Mouse (Mus musculus) liver, embryonic 14.5 days (tissue): ENCODE measurements around the gene Rapgef1. TPM values are rescaled to one million over a fixed set of nuclear protein-coding genes. Genes with fewer than 3 reads are reported as not detected.

Experiments
- ATAC-seq: fragments of 200-750 bp; cut with Nextera tagmentation; 2 replicates; pipeline ENCODE4 v1.8.0; 2017; ENCODE audit warnings: moderate number of reproducible peaks, mild to moderate bottlenecking, moderate library complexity; ENCODE audit not compliant: insufficient read depth
- DNase-seq, 3 experiments: peaks; one replicate each; pipeline ENCODE4 v3.0.0-alpha.2; 2012 to 2013; ENCODE audit warnings: low read depth in 3 of 3, low spot score in 3 of 3
- H3K27ac ChIP-seq: fragments of 300-500 bp; sonication (generic); 2 replicates; pipeline ENCODE4 v1.5.1; 2014; ENCODE audit warnings: moderate library complexity, mild to moderate bottlenecking, control low read depth, inconsistent platforms
- H3K27me3 ChIP-seq: fragments of 300-500 bp; sonication (generic); 2 replicates; pipeline ENCODE4 v1.6.1; 2014; ENCODE audit warnings: mild to moderate bottlenecking, low read length, moderate library complexity; ENCODE audit not compliant: control insufficient read depth, insufficient read depth
- H3K36me3 ChIP-seq: fragments of 300-500 bp; sonication (generic); replicated peaks from 2 replicates; pipeline ENCODE4 v1.6.1; 2014; ENCODE audit warnings: low read depth; ENCODE audit not compliant: control insufficient read depth, insufficient read depth
- H3K4me1 ChIP-seq, 2 experiments: fragments of 200-500 bp in 1 of 2; fragments of 300-500 bp in 1 of 2; sonication (generic) in 1 of 2; replicated peaks; 2 replicates each; pipeline ENCODE4 v1.6.1; 2012 to 2014; ENCODE audit warnings: antibody characterized with exemption in 1 of 2, inconsistent platforms in 1 of 2, low read length in 1 of 2; ENCODE audit not compliant: control insufficient read depth in 2 of 2, insufficient read depth in 2 of 2
- H3K4me2 ChIP-seq: fragments of 300-500 bp; sonication (generic); 2 replicates; pipeline ENCODE4 v1.6.1; 2014; ENCODE audit warnings: low read depth, mild to moderate bottlenecking, control low read depth, moderate library complexity
- H3K4me3 ChIP-seq, 2 experiments: fragments of 200-500 bp in 1 of 2; fragments of 300-500 bp in 1 of 2; sonication (generic) in 1 of 2; 2 replicates each; pipeline ENCODE4 v1.5.1; 2012 to 2014; ENCODE audit warnings: low read depth in 2 of 2, low read length in 2 of 2, mild to moderate bottlenecking in 2 of 2, control low read depth in 1 of 2, inconsistent platforms in 1 of 2, moderate library complexity in 1 of 2; ENCODE audit not compliant: insufficient read depth in 1 of 2
- H3K9ac ChIP-seq: fragments of 300-500 bp; sonication (generic); replicated peaks from 2 replicates; pipeline ENCODE4 v1.6.1; 2014; ENCODE audit warnings: mild to moderate bottlenecking, control low read depth, moderate library complexity
- H3K9me3 ChIP-seq: fragments of 300-500 bp; sonication (generic); 2 replicates; pipeline ENCODE4 v1.6.1; 2016; ENCODE audit warnings: low read length, mixed read lengths; ENCODE audit not compliant: control insufficient read depth
- CTCF ChIP-seq: IDR thresholded peaks from 2 replicates; pipeline ENCODE4 v1.5.1; 2016; ENCODE audit warnings: antibody characterized with exemption, low read depth, control low read depth
- EP300 ChIP-seq: IDR thresholded peaks from 2 replicates; pipeline ENCODE4 v1.6.1; 2016; ENCODE audit warnings: antibody characterized with exemption, low read depth
- WGBS: fragments of 180-500 bp; shearing (Covaris S2); extraction: QIAGEN DNeasy Blood & Tissue Kit; methylation state at CpG from one replicate; pipeline ENCODE4 v1.1.7; 2014; ENCODE audit not compliant: insufficient replicate concordance; 5-methylcytosine and 5-hydroxymethylcytosine counted together
- polyA plus RNA-seq, 2 experiments: library from polyadenylated mRNA; depleted of rRNA in 1 of 2; stranded (reverse) in 1 of 2; unstranded in 1 of 2; fragments of >200 nt; fragmentation: Nextera tagmentation in 1 of 2; extraction: Ambion mirVana in 1 of 2; gene quantifications; 2 replicates each; pipeline versions ENCODE4 v1.2.1 to v1.2.3; 2012 to 2014

Gene Rapgef1
- polyA plus RNA-seq, 2 experiments = 3.9 to 11.1 TPM

- no peak overlapping the region for H3K4me3 ChIP-seq
- no peaks in the 10 kb centered on the region for H3K4me1 ChIP-seq
- no peak overlapping the region for H3K4me2 ChIP-seq
- no peak for DNase-seq
- H3K36me3 ChIP-seq = peaks cover 6% of the 10 kb centered on the region
- H3K9me3 ChIP-seq = no peaks in the 10 kb centered on the region
- no peak overlapping the region for H3K9ac ChIP-seq
- H3K27me3 ChIP-seq = no peaks in the 10 kb centered on the region
- H3K27ac ChIP-seq = no peak overlapping the region
- ATAC-seq = no peak
- WGBS = 80% methylated on average over 10 of the region's 10 CpGs
- TF ChIP-seq EP300 (no peak), CTCF (no peak)
Observed at GRCm38 (mm10) chr2:29732559-29732958, 113.0 kb downstream of the Rapgef1 start.

GRCm38 (mm10) chr2:29733348-29733747 is 113.8 kb downstream of the Rapgef1 start:
- H3K27ac ChIP-seq = no peak overlapping the region
- no peaks in the 10 kb centered on the region for H3K4me1 ChIP-seq
- peaks cover 6% of the 10 kb centered on the region for H3K36me3 ChIP-seq
- DNase-seq = no peak
- TF ChIP-seq EP300 (no peak), CTCF (no peak)
- no peak for ATAC-seq
- no peaks in the 10 kb centered on the region for H3K9me3 ChIP-seq
- no peak overlapping the region for H3K9ac ChIP-seq
- no peaks in the 10 kb centered on the region for H3K27me3 ChIP-seq
- no peak overlapping the region for H3K4me2 ChIP-seq
- WGBS = 86% methylated on average over 5 of the region's 5 CpGs
- no peak overlapping the region for H3K4me3 ChIP-seq

- no peaks in the 10 kb centered on the region for H3K9me3 ChIP-seq
- no peak overlapping the region for H3K9ac ChIP-seq
- H3K4me3 ChIP-seq = no peak overlapping the region
- H3K4me2 ChIP-seq = no peak overlapping the region
- no peak for ATAC-seq
- H3K4me1 ChIP-seq = no peaks in the 10 kb centered on the region
- WGBS = 75% methylated on average over 12 of the region's 12 CpGs
- TF ChIP-seq CTCF (no peak), EP300 (no peak)
- H3K27me3 ChIP-seq = no peaks in the 10 kb centered on the region
- no peak for DNase-seq
- no peak overlapping the region for H3K27ac ChIP-seq
- H3K36me3 ChIP-seq = peaks cover 6% of the 10 kb centered on the region
Observed at GRCm38 (mm10) chr2:29735708-29736107, 116.2 kb downstream of the Rapgef1 start.

GRCm38 (mm10) chr2:29737209-29737925 is 117.8 kb downstream of the Rapgef1 start:
- Histone ChIP-seq H3K4me2 (no peak overlapping the region), H3K4me1 (no peaks in the 10 kb centered on the region), H3K36me3 (peaks cover 6% of the 10 kb centered on the region; the same call in 1 of the 2 replicates), H3K9ac (no peak overlapping the region), H3K27me3 (no peaks in the 10 kb centered on the region), H3K4me3 (no peak overlapping the region), H3K9me3 (no peaks in the 10 kb centered on the region), H3K27ac (no peak overlapping the region)
- DNase-seq = no peak
- 73% methylated on average over 12 of the region's 12 CpGs for WGBS
- ATAC-seq = no peak; the same call in 1 of the 2 replicates
- TF ChIP-seq EP300 = no peak
- no peak for TF ChIP-seq CTCF

- ATAC-seq = no peak
- Histone ChIP-seq H3K27ac (no peak overlapping the region), H3K4me1 (no peaks in the 10 kb centered on the region), H3K4me2 (no peak overlapping the region), H3K9ac (no peak overlapping the region), H3K27me3 (no peaks in the 10 kb centered on the region), H3K9me3 (no peaks in the 10 kb centered on the region), H3K4me3 (no peak overlapping the region), H3K36me3 (peaks cover 6% of the 10 kb centered on the region; the same call in 1 of the 2 replicates)
- 55% methylated on average over 4 of the region's 4 CpGs for WGBS
- TF ChIP-seq EP300 = no peak
- TF ChIP-seq CTCF = no peak
- DNase-seq = no peak
Observed at GRCm38 (mm10) chr2:29738799-29739198, 119.3 kb downstream of the Rapgef1 start.
